Mouse (Mus musculus) heart, embryonic 11.5 days (tissue): ENCODE results near the gene Thap7. TPM values are rescaled to one million over a fixed set of nuclear protein-coding genes. Genes with fewer than 3 reads are reported as not detected.
"Not testable (repeated sequence)": the region's sequence is repeated elsewhere in the genome, so short reads cannot be mapped to it uniquely, and the experiment has no call there.

ENCODE experiments used
- ATAC-seq: fragments of 200-750 bp; cut with Nextera tagmentation; replicated peaks from 2 replicates; pipeline ENCODE4 v1.8.0; 2017; ENCODE audit warnings: moderate library complexity; ENCODE audit not compliant: insufficient number of reproducible peaks, low FRiP score, low TSS enrichment
- H3K27ac ChIP-seq: fragments of 300-500 bp; sonication (generic); 2 replicates; pipeline ENCODE4 v1.5.1; 2014; ENCODE audit warnings: mild to moderate bottlenecking, low read depth, low read length
- H3K27me3 ChIP-seq: fragments of 300-500 bp; sonication (generic); 2 replicates; pipeline ENCODE4 v1.6.1; 2014; ENCODE audit warnings: mild to moderate bottlenecking, low read length, mixed read lengths; ENCODE audit not compliant: control insufficient read depth, insufficient read depth
- H3K36me3 ChIP-seq: fragments of 300-500 bp; sonication (generic); 2 replicates; pipeline ENCODE4 v1.6.1; 2014; ENCODE audit warnings: mild to moderate bottlenecking, low read length, moderate library complexity, mixed read lengths; ENCODE audit not compliant: control insufficient read depth, insufficient read depth
- H3K4me1 ChIP-seq: fragments of 300-500 bp; sonication (generic); 2 replicates; pipeline ENCODE4 v1.6.1; 2014; ENCODE audit warnings: low read length; ENCODE audit not compliant: control insufficient read depth, insufficient read depth
- H3K4me2 ChIP-seq: fragments of 300-500 bp; sonication (generic); 2 replicates; pipeline ENCODE4 v1.6.1; 2014; ENCODE audit warnings: mild to moderate bottlenecking, moderate library complexity
- H3K4me3 ChIP-seq: fragments of 300-500 bp; sonication (generic); 2 replicates; pipeline ENCODE4 v1.5.1; 2014; ENCODE audit warnings: low read depth, low read length
- H3K9ac ChIP-seq: fragments of 300-500 bp; sonication (generic); 2 replicates; pipeline ENCODE4 v1.6.1; 2014; ENCODE audit warnings: mild to moderate bottlenecking, low read depth, low read length, moderate library complexity
- H3K9me3 ChIP-seq: fragments of 300-500 bp; sonication (generic); replicated peaks from 2 replicates; pipeline ENCODE4 v1.6.1; 2016; ENCODE audit warnings: low read length; ENCODE audit not compliant: control insufficient read depth
- WGBS: fragments of 180-500 bp; shearing (Covaris S2); extraction: QIAGEN DNeasy Blood & Tissue Kit; methylation state at CpG from one replicate; pipeline ENCODE4 v1.1.7; 2014; ENCODE audit not compliant: insufficient replicate concordance; 5-methylcytosine and 5-hydroxymethylcytosine counted together
- polyA plus RNA-seq: library from polyadenylated mRNA; unstranded; fragments of >200 nt; fragmentation: Nextera tagmentation; extraction: Ambion mirVana; gene quantifications from 2 replicates; pipeline ENCODE4 v1.2.1, GENCODE M21; 2014

Thap7 gene
- polyA plus RNA-seq, 1 experiment from 2014 or later: 34.0 TPM

- Histone ChIP-seq H3K27me3 (no peaks in the 10 kb centered on the region), H3K4me1 (peaks cover 33% of the 10 kb centered on the region), H3K4me2 (peak within 1 kb of the TSS; percentile 78), H3K9me3 (no peaks in the 10 kb centered on the region), H3K36me3 (no peaks in the 10 kb centered on the region), H3K9ac (peak within 1 kb of the TSS; percentile 67), H3K27ac (peak within 1 kb of the TSS; percentile 57), H3K4me3 (peak within 1 kb of the TSS; percentile 38)
- ATAC-seq: peak; percentile 72
- 2% methylated on average over 22 of the region's 22 CpGs for WGBS
These were observed 30.3 kb upstream of the Thap7 start, which contains the start of gene Lrrc74b for GRCm38 (mm10) chr16:17561128-17561750. Gene Lrrc74b, minus strand, starts transcription at chr16:17561247.

GRCm38 (mm10) chr16:17559396-17560027 is 28.6 kb upstream of the Thap7 start:
- Histone ChIP-seq H3K4me2 (peak overlapping the region; percentile 55), H3K9me3 (no peaks in the 10 kb centered on the region), H3K4me3 (no peak overlapping the region), H3K27ac (no peak overlapping the region), H3K36me3 (no peaks in the 10 kb centered on the region), H3K27me3 (no peaks in the 10 kb centered on the region), H3K4me1 (peaks cover 43% of the 10 kb centered on the region), H3K9ac (peak overlapping the region; percentile 60)
- whole genome bisulfite sequencing: 58% methylated on average over 9 of the region's 9 CpGs
- no peak for ATAC-seq

- ATAC-seq: no peak
- Histone ChIP-seq H3K4me3 (peak overlapping the region; percentile 15; the same call in 1 of the 2 replicates), H3K9me3 (no peaks in the 10 kb centered on the region), H3K4me2 (peak overlapping the region; percentile 55), H3K27me3 (no peaks in the 10 kb centered on the region), H3K4me1 (peaks cover 48% of the 10 kb centered on the region), H3K9ac (peak overlapping the region; percentile 60), H3K36me3 (no peaks in the 10 kb centered on the region), H3K27ac (peak overlapping the region; percentile 35; the same call in 1 of the 2 replicates)
- WGBS: 3% methylated on average over 5 of the region's 5 CpGs
These were observed 27.9 kb upstream of the Thap7 start for GRCm38 (mm10) chr16:17558811-17559210.

GRCm38 (mm10) chr16:17557947-17558480 is 27.1 kb upstream of the Thap7 start:
- H3K4me2 ChIP-seq: peak overlapping the region; percentile 55
- ATAC-seq: no peak
- H3K27ac ChIP-seq: no peak overlapping the region
- no peak overlapping the region for H3K9ac ChIP-seq
- peaks cover 53% of the 10 kb centered on the region for H3K4me1 ChIP-seq
- H3K27me3 ChIP-seq: no peaks in the 10 kb centered on the region
- 2% methylated on average over 5 of the region's 5 CpGs for WGBS
- no peak overlapping the region for H3K4me3 ChIP-seq
- H3K36me3 ChIP-seq: no peaks in the 10 kb centered on the region
- H3K9me3 ChIP-seq: no peaks in the 10 kb centered on the region

GRCm38 (mm10) chr16:17556907-17557306 is 26.0 kb upstream of the Thap7 start:
- Histone ChIP-seq H3K9ac (no peak overlapping the region), H3K4me1 (peaks cover 49% of the 10 kb centered on the region), H3K36me3 (no peaks in the 10 kb centered on the region), H3K4me2 (no peak overlapping the region), H3K9me3 (no peaks in the 10 kb centered on the region), H3K4me3 (no peak overlapping the region), H3K27ac (no peak overlapping the region), H3K27me3 (no peaks in the 10 kb centered on the region)
- no peak for ATAC-seq
- 48% methylated on average over 4 of the region's 4 CpGs for WGBS

- no peaks in the 10 kb centered on the region for H3K36me3 ChIP-seq
- no peak overlapping the region for H3K27ac ChIP-seq
- no peak overlapping the region for H3K4me3 ChIP-seq
- WGBS: 79% methylated on average over 4 of the region's 4 CpGs
- ATAC-seq: no peak
- no peak overlapping the region for H3K4me2 ChIP-seq
- H3K4me1 ChIP-seq: peaks cover 43% of the 10 kb centered on the region
- H3K9me3 ChIP-seq: no peaks in the 10 kb centered on the region
- H3K9ac ChIP-seq: no peak overlapping the region
- no peaks in the 10 kb centered on the region for H3K27me3 ChIP-seq
These were observed 25.2 kb upstream of the Thap7 start for GRCm38 (mm10) chr16:17556180-17556579.

GRCm38 (mm10) chr16:17554702-17555101 is 23.8 kb upstream of the Thap7 start:
- Histone ChIP-seq H3K4me3 (peak overlapping the region; percentile 33), H3K27ac (peak overlapping the region; percentile 85)
- peak; percentile 60; the same call in 1 of the 2 replicates for ATAC-seq

GRCm38 (mm10) chr16:17553910-17554685 is 23.2 kb upstream of the Thap7 start:
- 9% methylated on average over 18 of the region's 18 CpGs for WGBS
- Histone ChIP-seq H3K9me3 (no peaks in the 10 kb centered on the region), H3K4me3 (peak overlapping the region; percentile 33), H3K36me3 (no peaks in the 10 kb centered on the region), H3K4me1 (peaks cover 31% of the 10 kb centered on the region), H3K27ac (peak overlapping the region; percentile 85), H3K27me3 (no peaks in the 10 kb centered on the region), H3K9ac (peak overlapping the region; percentile 58; the same call in 1 of the 2 replicates), H3K4me2 (peak overlapping the region; percentile 72)
- ATAC-seq: peak; percentile 83

More at GRCm38 (mm10) chr16:17554702-17555101, 23.8 kb upstream of the Thap7 start:
- H3K9me3 ChIP-seq, H3K36me3 ChIP-seq, H3K27me3 ChIP-seq: not testable (repeated sequence)
- Histone ChIP-seq H3K4me1 (peaks cover 34% of the 10 kb centered on the region), H3K9ac (peak overlapping the region; percentile 58; the same call in 1 of the 2 replicates), H3K4me2 (peak overlapping the region; percentile 72)
- WGBS: 6% methylated on average over 4 of the region's 4 CpGs
